Mouse (Mus musculus) kidney, adult 2 months (tissue): ENCODE results near the gene Actr1a. TPM values are rescaled to one million over a fixed set of nuclear protein-coding genes. Genes with fewer than 3 reads are reported as not detected.

Source experiments
- DNase-seq: peaks from one replicate; pipeline ENCODE4 v3.0.0; 2021
- H3K27ac ChIP-seq: fragments of 200-500 bp; 2 replicates; pipeline ENCODE4 v1.5.1; 2012; ENCODE audit warnings: low read depth, low read length, control low read depth, inconsistent platforms; ENCODE audit not compliant: insufficient read depth
- H3K27me3 ChIP-seq: fragments of 200-500 bp; replicated peaks from 2 replicates; pipeline ENCODE4 v1.6.1; 2012; ENCODE audit warnings: mild to moderate bottlenecking, moderate library complexity, low read length, inconsistent platforms; ENCODE audit not compliant: control insufficient read depth, insufficient read depth
- H3K36me3 ChIP-seq: fragments of 200-500 bp; 2 replicates; pipeline ENCODE4 v1.6.1; 2012; ENCODE audit warnings: mild to moderate bottlenecking, moderate library complexity, low read length, inconsistent platforms; ENCODE audit not compliant: control insufficient read depth, insufficient read depth
- H3K4me1 ChIP-seq: fragments of 200-500 bp; 2 replicates; pipeline ENCODE4 v1.6.1; 2011; ENCODE audit warnings: low read length; ENCODE audit not compliant: control insufficient read depth, insufficient read depth
- H3K4me3 ChIP-seq: fragments of 200-500 bp; 2 replicates; pipeline ENCODE4 v1.5.1; 2011; ENCODE audit warnings: mild to moderate bottlenecking, low read depth, low read length, control low read depth; ENCODE audit not compliant: insufficient read depth
- CTCF ChIP-seq: fragments of 200-500 bp; conservative IDR thresholded peaks from 2 replicates; pipeline ENCODE4 v1.5.1; 2011; ENCODE audit warnings: low read depth, mild to moderate bottlenecking, control low read depth, low read length, moderate library complexity, mixed read lengths; ENCODE audit not compliant: insufficient read depth, insufficient read length
- POLR2A ChIP-seq: fragments of 200-500 bp; IDR thresholded peaks from one replicate; pipeline ENCODE4 v1.6.1; 2011; ENCODE audit warnings: low read depth, low read length, control low read depth
- WGBS: fragments of 180-500 bp; shearing (Covaris S2); methylation state at CpG from one replicate; pipeline ENCODE4 v1.1.7; 2018; 5-methylcytosine and 5-hydroxymethylcytosine counted together
- polyA plus RNA-seq: library from polyadenylated mRNA; depleted of rRNA; stranded (reverse); fragments of >200 nt; gene quantifications from 2 replicates; pipeline ENCODE4 v1.2.3, GENCODE M21; 2012; rRNA removed

Actr1a gene
- polyA plus RNA-seq = 73.8 and 80.4 TPM in 2 replicates

DNA sequence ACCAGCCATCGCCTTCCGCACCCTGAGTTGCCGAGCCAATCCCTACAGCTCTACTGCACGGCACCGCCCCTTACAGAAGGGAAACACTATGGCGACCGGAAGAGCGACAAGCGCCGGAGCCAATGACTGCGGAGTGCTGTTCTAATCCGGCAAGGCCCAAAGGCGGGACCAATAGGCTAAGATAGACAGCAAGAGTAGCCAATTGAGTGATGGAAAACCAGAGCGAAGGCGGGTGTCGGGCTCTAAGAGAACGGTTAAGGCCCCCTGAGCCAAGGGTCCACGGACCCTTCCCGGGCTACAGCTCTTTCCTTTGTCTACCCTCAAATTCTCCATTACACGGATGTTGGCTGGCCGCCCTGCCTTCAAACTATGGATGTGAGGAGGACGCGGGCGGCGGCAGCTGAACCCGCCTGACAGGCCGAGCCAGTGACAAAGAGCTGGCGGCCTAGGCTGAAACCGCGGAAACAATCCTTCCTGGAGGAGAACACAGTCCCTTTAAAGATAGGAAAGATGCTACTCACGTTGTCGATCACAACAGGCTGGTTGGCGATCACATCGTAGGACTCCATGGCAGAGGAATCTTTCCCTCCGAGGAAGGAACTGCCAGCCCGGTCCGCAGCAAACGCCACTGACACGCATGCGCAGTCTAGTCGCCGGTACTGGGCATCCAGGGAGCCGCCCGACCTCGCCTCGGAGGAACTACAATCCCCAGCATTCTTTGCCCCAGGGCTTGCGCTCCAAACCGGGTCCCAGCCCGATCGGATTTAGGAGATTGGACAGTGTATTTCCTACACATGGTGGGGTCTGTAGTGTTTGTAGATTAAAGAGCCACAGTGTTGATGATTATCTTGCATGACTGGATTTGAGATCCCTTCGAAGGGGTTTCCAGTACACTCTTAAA lies at the start of gene Actr1a:
Actr1a (minus strand) TSS at position 640 of the 901 bp plus-strand sequence.
- H3K4me3 ChIP-seq = peak within 1 kb of the TSS; percentile 75
- TF ChIP-seq POLR2A (peak; percentile 80), CTCF (no peak)
- peak; percentile 99 for DNase-seq
- no peaks in the 10 kb centered on the region for H3K36me3 ChIP-seq
- under 1% methylated on average over 51 of the region's 51 CpGs for WGBS
- H3K27ac ChIP-seq = peak within 1 kb of the TSS; percentile 72
- no peaks in the 10 kb centered on the region for H3K27me3 ChIP-seq
- peaks cover 15% of the 10 kb centered on the region; the same call in 1 of the 2 replicates for H3K4me1 ChIP-seq

DNA sequence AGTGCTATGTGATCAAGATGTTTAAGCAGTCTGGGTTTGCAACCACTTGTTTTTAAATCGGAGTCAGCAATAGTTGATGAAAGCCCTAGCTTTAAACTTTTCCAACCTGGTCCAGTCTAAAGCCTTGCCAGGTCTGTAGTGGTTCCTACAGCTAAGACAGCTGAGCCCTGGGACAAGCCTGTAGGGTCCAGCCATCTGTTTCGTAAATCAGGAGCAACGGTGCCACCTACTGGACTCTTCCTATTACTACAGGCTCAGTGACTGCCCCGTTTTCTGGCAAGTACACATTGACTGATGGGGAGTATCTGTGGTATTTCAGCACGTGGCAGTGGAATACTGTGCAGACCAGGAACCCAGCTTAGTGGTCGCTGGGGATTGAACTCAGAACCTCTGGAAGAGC lies 48.7 kb upstream of the Actr1a start:
- Histone ChIP-seq H3K4me3 (no peak overlapping the region), H3K27me3 (no peaks in the 10 kb centered on the region), H3K4me1 (peaks cover 11% of the 10 kb centered on the region; the same call in 1 of the 2 replicates), H3K27ac (no peak overlapping the region), H3K36me3 (no peaks in the 10 kb centered on the region)
- WGBS = 7% methylated on average over 6 of the region's 6 CpGs
- DNase-seq = peak; percentile 92
- TF ChIP-seq POLR2A = no peak
- peak; percentile 91 for TF ChIP-seq CTCF

DNA sequence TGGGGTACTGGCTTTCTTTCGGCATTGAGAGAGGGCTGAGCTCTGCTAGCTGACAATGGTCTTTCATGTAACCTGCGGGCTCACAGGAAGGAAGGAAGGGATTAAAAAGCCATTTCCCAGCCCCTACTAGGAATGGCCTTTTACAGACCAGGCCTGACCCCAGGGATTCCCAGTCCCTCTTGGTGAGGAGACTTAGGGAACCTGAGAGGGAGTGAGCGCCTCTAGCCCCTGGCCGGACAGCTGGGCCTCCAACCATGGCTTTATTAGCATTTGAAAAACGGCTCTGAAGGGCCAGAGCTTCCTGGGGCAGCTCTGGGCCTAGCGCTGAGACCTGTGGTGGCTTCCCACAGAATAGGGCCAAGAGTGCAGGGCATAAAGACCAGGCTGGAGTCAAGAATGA lies 48.0 kb upstream of the Actr1a start:
- peaks cover 11% of the 10 kb centered on the region; the same call in 1 of the 2 replicates for H3K4me1 ChIP-seq
- no peaks in the 10 kb centered on the region for H3K36me3 ChIP-seq
- 52% methylated on average over 6 of the region's 6 CpGs for WGBS
- DNase-seq = no peak
- H3K27ac ChIP-seq = peak overlapping the region; percentile 13; the same call in 1 of the 2 replicates
- H3K4me3 ChIP-seq = no peak overlapping the region
- H3K27me3 ChIP-seq = no peaks in the 10 kb centered on the region
- TF ChIP-seq POLR2A (no peak), CTCF (no peak)

DNA sequence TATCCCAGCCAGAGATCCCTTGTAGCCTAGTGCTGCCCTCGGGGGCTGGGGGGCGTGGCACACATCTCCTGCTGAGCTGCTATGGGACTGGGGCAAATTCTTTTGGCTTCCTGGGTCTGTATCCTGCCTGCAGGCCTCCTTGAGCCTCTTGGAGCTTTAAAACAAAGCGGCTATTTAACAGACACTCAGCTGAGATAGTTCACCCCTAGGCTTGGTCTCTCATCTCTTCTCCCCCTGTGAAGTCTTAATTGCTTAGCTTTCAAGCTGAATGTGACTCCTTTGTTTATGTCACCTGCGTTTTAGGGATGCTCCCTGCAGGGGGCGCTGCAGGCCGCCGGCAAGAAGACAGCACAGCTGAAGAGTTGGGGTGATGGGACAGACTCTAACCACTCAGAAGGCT lies 39.9 kb upstream of the Actr1a start:
- WGBS = 26% methylated on average over 7 of the region's 7 CpGs
- H3K27me3 ChIP-seq = no peaks in the 10 kb centered on the region
- TF ChIP-seq POLR2A (no peak), CTCF (peak; percentile 51)
- H3K4me3 ChIP-seq = no peak overlapping the region
- DNase-seq = no peak
- no peak overlapping the region for H3K27ac ChIP-seq
- H3K36me3 ChIP-seq = no peaks in the 10 kb centered on the region
- H3K4me1 ChIP-seq = peaks cover 10% of the 10 kb centered on the region

DNA sequence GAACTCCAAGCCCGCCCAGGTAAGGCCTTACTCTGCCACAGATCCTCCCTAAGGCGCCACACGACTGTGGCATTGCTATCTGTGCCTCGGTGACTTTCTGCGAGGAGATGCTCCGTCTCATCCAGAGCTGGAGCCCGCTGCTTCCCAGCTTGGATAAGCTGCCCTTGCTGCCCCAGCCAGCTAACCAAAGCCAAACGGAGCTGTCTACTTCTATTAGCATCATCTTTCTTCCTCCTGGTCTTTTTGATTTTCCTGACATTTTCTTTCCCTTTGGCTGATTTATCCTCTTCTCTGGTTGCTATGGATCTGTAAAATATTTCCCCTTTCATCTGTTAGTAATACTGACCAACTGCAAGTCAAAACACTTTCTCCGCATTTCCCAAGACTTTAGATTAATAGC lies 39.0 kb upstream of the Actr1a start:
- no peak overlapping the region for H3K27ac ChIP-seq
- peaks cover 10% of the 10 kb centered on the region for H3K4me1 ChIP-seq
- WGBS = 83% methylated on average over 9 of the region's 9 CpGs
- no peak for DNase-seq
- no peaks in the 10 kb centered on the region for H3K36me3 ChIP-seq
- TF ChIP-seq POLR2A = no peak
- no peak for TF ChIP-seq CTCF
- H3K27me3 ChIP-seq = no peaks in the 10 kb centered on the region
- no peak overlapping the region for H3K4me3 ChIP-seq

DNA sequence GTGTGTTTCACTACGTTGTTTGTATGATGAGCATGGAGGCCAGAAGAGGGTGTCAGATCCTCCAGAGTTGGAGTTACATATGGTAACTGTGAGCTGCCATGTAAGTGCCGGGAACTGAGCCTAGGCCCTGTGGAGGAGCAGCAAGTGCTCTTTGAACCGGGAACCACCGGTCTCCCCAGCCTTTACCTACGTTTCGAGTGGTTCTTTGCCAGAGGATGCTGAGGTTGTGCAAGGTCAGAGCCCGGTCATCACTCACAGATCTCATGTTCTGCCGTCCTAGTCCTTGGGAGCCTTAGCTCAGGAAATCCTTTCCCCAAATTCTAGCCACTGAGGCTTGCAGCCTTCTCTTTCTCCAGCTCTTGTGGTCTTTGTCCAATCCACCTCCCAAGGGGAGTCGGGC lies 38.6 kb upstream of the Actr1a start:
- WGBS = 40% methylated on average over 9 of the region's 9 CpGs
- no peak overlapping the region for H3K27ac ChIP-seq
- TF ChIP-seq POLR2A (no peak), CTCF (no peak)
- H3K27me3 ChIP-seq = no peaks in the 10 kb centered on the region
- H3K36me3 ChIP-seq = no peaks in the 10 kb centered on the region
- no peak overlapping the region for H3K4me3 ChIP-seq
- peaks cover 10% of the 10 kb centered on the region for H3K4me1 ChIP-seq
- DNase-seq = peak; percentile 63

DNA sequence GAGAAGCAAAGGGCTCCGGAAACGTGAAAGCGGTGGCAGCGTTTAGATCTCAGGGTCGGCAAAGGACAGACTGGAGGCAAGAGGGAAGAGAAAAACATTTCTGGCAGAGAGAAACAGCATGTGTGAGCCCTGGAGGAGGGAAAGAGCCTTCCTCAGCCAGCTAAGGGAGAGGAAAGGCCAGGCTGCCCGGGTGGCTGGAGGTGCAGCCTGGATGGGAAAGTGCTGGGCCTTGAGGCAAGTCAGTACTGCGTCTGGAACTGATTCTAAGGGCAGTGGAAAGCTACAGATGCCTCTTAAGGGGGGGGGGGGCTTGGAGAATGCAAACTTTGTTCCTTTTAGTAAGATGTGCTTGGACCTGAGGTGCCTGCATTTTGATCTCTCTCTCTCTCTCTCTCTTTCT lies 38.2 kb upstream of the Actr1a start:
- 55% methylated on average over 7 of the region's 7 CpGs for WGBS
- no peaks in the 10 kb centered on the region for H3K36me3 ChIP-seq
- H3K4me3 ChIP-seq = no peak overlapping the region
- H3K4me1 ChIP-seq = peaks cover 10% of the 10 kb centered on the region
- DNase-seq = no peak
- no peaks in the 10 kb centered on the region for H3K27me3 ChIP-seq
- no peak for TF ChIP-seq CTCF
- no peak for TF ChIP-seq POLR2A
- H3K27ac ChIP-seq = no peak overlapping the region
